Mouse (Mus musculus) midbrain, postnatal 0 days (tissue): Measurements from ENCODE around the gene Lmx1b. TPM values are rescaled to one million over a fixed set of nuclear protein-coding genes. Genes with fewer than 3 reads are reported as not detected.

Experiments used
- ATAC-seq: fragments of 200-750 bp; cut with Nextera tagmentation; 2 replicates; pipeline ENCODE4 v1.8.0; 2017; ENCODE audit warnings: moderate number of reproducible peaks, mild to moderate bottlenecking, moderate TSS enrichment, moderate library complexity; ENCODE audit not compliant: low FRiP score
- DNase-seq: peaks from one replicate; pipeline ENCODE4 v3.0.0-alpha.2; 2015; ENCODE audit warnings: low spot score
- H3K27ac ChIP-seq: fragments of 300-500 bp; sonication (generic); 2 replicates; pipeline ENCODE4 v1.5.1; 2014; ENCODE audit warnings: low read depth, mild to moderate bottlenecking, low read length, mixed read lengths
- H3K27me3 ChIP-seq: fragments of 300-500 bp; sonication (generic); 2 replicates; pipeline ENCODE4 v1.6.1; 2014; ENCODE audit warnings: low read length, control low read depth, mixed read lengths; ENCODE audit not compliant: insufficient read depth
- H3K36me3 ChIP-seq: fragments of 300-500 bp; sonication (generic); 2 replicates; pipeline ENCODE4 v1.6.1; 2014; ENCODE audit warnings: low read length, control low read depth, mixed read lengths; ENCODE audit not compliant: insufficient read depth
- H3K4me1 ChIP-seq: fragments of 300-500 bp; sonication (generic); 2 replicates; pipeline ENCODE4 v1.6.1; 2014; ENCODE audit warnings: mild to moderate bottlenecking, control low read depth, antibody characterized with exemption, low read length, mixed read lengths; ENCODE audit not compliant: insufficient read depth
- H3K4me2 ChIP-seq: fragments of 300-500 bp; sonication (generic); 2 replicates; pipeline ENCODE4 v1.6.1; 2014; ENCODE audit warnings: low read depth, mild to moderate bottlenecking, low read length, mixed read lengths; ENCODE audit not compliant: poor library complexity, severe bottlenecking
- H3K4me3 ChIP-seq: fragments of 300-500 bp; sonication (generic); 2 replicates; pipeline ENCODE4 v1.5.1; 2014; ENCODE audit warnings: low read depth, mild to moderate bottlenecking, low read length, moderate library complexity
- H3K9ac ChIP-seq: fragments of 300-500 bp; sonication (generic); replicated peaks from 2 replicates; pipeline ENCODE4 v1.6.1; 2014; ENCODE audit warnings: mild to moderate bottlenecking, low read length, moderate library complexity, mixed read lengths; ENCODE audit not compliant: poor library complexity, severe bottlenecking
- H3K9me3 ChIP-seq: fragments of 300-500 bp; sonication (generic); 2 replicates; pipeline ENCODE4 v1.6.1; 2016; ENCODE audit warnings: low read length, control low read depth
- CTCF ChIP-seq: IDR thresholded peaks from 2 replicates; pipeline ENCODE4 v1.5.1; 2016; ENCODE audit warnings: antibody characterized with exemption, mild to moderate bottlenecking
- WGBS: fragments of 180-500 bp; shearing (Covaris S2); extraction: QIAGEN DNeasy Blood & Tissue Kit; methylation state at CpG from one replicate; pipeline ENCODE4 v1.1.7; 2014; 5-methylcytosine and 5-hydroxymethylcytosine counted together
- polyA plus RNA-seq: library from polyadenylated mRNA; unstranded; fragments of >200 nt; fragmentation: Nextera tagmentation; extraction: Ambion mirVana; gene quantifications from 2 replicates; pipeline ENCODE4 v1.2.1, GENCODE M21; 2015
- total RNA-seq: library from RNA; depleted of rRNA; stranded (reverse); fragments of >200 nt; gene quantifications from 2 replicates; pipeline ENCODE4 v1.2.3, GENCODE M21; 2014

Gene Lmx1b
- total and polyA plus RNA-seq, 2 experiments from 2014 or later, result 0.83 to 8.4 TPM

DNA sequence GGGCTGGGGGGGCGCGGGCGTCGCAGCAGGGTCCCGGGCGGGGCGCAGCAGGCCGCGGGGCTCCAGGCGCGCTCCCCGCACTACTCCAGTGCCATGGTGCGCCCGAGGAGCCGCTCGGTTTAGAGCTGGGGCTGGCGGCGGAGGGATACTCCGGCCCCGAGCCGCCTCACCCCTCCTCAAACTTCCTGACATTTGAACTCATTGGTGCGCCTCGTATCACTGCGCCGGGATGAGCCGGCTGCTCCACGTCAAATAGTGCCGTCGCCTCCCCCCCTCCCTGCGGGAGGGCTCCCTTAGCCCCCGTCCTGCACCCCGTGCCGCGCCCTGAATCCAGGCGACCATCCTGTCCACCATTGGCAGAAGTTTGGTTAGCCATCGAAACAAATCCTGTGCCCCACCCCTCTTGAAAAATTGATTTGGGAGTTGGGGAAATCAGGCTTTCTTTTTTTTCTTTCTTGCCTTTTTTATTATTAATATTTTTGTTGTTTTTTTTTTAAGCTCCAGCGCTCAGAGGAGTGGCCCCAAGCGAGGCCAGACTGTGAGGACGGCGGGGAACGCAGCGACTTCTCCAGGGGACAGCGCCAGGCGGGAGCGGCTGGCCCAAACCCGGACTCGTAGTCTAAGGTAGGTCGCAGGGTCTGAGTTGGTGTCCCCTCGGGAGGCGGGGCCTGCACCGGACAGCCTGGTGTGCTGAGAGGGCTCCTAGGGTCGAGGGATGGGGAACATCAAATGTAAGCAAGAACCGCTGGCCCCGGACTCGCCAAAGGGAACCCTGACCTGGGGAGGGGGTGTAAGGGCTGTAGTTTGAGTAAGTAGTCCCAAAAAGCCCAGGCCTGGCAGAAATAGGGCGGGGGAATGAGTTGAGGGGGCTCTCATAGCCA, 907 bp upstream of the Lmx1b start:
- H3K27ac ChIP-seq, result no peak overlapping the region
- no peaks in the 10 kb centered on the region for H3K36me3 ChIP-seq
- ATAC-seq (no peak), DNase-seq (peak; percentile 51)
- no peak overlapping the region for H3K9ac ChIP-seq
- peak overlapping the region; percentile 40 for H3K4me2 ChIP-seq
- no peaks in the 10 kb centered on the region for H3K4me1 ChIP-seq
- no peak for TF ChIP-seq CTCF
- peak overlapping the region; percentile 26 for H3K4me3 ChIP-seq
- WGBS, result 1% methylated on average over 41 of the region's 56 CpGs
- H3K9me3 ChIP-seq, result no peaks in the 10 kb centered on the region
- peaks cover 74% of the 10 kb centered on the region for H3K27me3 ChIP-seq

DNA sequence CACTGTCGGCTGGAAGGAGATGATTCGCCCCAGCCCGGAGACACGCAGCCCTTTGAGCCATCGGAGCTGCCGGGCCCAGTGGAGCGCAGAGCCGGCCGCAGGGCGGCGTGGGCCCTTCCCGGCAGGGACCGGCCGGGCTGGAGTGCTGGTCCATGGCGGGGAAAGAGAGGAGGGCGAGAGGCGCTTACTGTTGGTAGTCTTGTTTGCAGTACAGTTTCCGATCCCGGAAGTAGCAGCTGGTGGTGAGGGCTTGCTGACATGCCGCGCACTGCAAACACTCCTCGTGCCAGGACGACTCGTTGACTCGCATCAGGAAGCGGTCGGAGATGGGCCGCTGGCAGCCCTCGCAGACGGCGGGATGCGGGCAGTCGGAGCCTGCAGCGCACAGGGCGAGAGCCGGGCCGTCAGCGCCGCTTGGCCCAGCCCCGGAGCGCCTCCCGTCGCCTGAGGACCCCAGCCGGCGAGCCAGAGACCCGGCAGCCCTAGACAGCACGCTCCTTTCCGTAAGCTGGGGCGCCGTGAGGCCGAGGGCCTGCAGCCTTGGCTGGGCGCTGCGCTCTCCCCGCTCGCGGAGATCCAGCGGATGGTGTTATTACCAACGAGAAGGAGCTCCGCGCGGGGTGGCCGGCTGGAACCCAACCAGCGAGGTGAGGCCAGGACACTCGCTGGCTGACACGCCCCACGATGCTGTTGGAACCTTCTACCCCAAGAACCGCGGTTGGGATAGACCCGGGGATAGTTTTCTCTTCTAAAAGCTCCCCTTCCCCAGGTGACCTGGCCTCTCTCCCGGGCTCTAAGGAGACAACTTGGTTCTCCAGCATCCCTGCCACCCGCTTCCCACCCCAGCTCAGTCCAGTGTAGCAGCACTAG, 775 bp downstream of the Lmx1b start:
- H3K9ac ChIP-seq, result no peak overlapping the region
- no peak overlapping the region for H3K27ac ChIP-seq
- H3K4me3 ChIP-seq, result peak overlapping the region; percentile 26
- no peaks in the 10 kb centered on the region for H3K4me1 ChIP-seq
- H3K27me3 ChIP-seq, result peaks cover 72% of the 10 kb centered on the region
- H3K9me3 ChIP-seq, result no peaks in the 10 kb centered on the region
- ATAC-seq, result no peak
- H3K4me2 ChIP-seq, result peak overlapping the region; percentile 26; the same call in 1 of the 2 replicates
- TF ChIP-seq CTCF, result no peak
- no peaks in the 10 kb centered on the region for H3K36me3 ChIP-seq
- DNase-seq, result no peak
- under 1% methylated on average over 70 of the region's 71 CpGs for WGBS

DNA sequence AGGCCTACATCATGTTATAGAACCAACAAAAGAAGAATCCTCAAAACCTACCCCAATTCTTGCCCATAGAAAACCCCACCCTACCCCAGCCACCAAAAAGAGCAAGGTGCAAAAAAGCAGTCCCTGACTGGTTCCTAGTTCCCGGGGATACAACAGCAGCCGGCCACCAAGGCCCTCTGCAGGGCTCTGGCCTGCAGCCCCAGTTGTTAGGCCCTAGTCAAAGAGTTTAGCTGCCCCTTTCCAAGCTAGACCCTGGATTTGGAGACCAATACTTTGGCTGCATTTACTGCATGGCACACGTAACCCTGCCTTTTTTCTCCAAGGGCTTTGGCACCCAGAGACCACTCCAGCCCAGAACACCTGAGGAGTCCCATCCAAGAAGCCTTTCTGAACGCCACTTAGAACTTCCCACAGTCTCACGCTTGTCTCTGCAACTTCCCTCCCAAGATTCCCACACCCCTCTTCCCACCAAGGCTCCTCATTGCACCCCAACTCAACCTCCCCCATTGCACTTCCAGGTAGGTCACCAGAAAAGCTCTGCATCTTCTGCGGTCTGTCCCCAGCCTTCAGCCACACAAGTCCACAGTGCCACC, 2.1 kb downstream of the Lmx1b start:
- Histone ChIP-seq H3K36me3 (no peaks in the 10 kb centered on the region), H3K9ac (no peak overlapping the region), H3K4me1 (no peaks in the 10 kb centered on the region), H3K9me3 (no peaks in the 10 kb centered on the region), H3K27me3 (peaks cover 74% of the 10 kb centered on the region), H3K4me3 (no peak overlapping the region), H3K4me2 (no peak overlapping the region), H3K27ac (no peak overlapping the region)
- no peak for ATAC-seq
- no peak for DNase-seq
- TF ChIP-seq CTCF, result no peak
- WGBS, result 32% methylated on average over 6 of the region's 6 CpGs

DNA sequence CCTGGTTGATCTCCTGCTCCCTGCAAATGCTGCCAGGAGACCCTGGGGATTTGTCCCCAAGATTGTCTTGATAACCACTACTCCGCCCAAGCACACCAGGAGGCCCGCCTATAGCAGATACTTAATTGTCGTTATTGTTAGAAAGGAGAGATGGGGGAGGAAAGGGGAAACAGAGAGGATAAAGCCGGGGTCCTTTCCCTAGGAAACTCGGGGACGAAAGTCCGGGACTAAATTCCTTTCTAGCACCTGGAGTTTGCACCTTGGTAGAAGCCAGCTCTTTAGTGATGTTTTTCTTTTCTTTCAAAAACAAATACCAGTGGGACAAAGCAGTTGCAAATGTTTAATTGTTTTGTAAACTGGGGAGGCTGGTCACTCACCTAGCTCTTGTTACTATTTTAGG, 3.0 kb downstream of the Lmx1b start:
- no peak overlapping the region for H3K9ac ChIP-seq

DNA sequence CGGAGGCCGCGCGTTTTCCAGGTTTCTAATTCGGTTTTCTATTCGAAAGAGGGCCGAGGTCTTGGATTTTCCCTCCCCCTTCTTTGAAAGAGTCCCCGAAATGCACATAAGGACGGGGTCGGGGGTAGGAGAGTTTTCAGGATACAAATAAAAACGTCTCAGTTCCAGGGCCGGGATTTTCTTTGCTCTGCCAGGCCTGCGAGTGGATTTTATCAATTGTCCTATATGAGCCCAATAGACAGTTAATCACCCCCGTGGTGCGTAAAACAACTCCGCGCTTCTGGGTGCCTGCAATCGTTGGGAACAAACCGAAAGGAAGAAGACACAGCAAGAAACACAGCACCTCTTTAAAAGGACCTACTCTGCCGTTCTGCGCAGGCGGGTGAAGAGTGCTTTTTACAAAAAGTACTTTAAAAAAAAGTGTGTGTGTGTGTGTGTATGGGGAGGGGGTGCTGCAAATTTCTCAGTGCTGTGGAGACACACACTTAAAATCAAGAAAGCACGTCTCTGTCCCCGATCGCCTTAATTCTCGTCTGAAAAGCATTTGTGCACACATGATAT, 3.6 kb downstream of the Lmx1b start:
- H3K27ac ChIP-seq, result no peak overlapping the region
- DNase-seq, result no peak
- H3K9ac ChIP-seq, result no peak overlapping the region
- no peak for TF ChIP-seq CTCF
- no peak overlapping the region for H3K4me3 ChIP-seq
- no peak for ATAC-seq
- H3K4me1 ChIP-seq, result no peaks in the 10 kb centered on the region
- no peaks in the 10 kb centered on the region for H3K36me3 ChIP-seq
- H3K4me2 ChIP-seq, result peak overlapping the region; percentile 12; the same call in 1 of the 2 replicates
- WGBS, result 2% methylated on average over 26 of the region's 26 CpGs
- H3K9me3 ChIP-seq, result no peaks in the 10 kb centered on the region
- H3K27me3 ChIP-seq, result peaks cover 79% of the 10 kb centered on the region

More for the DNA sequence above, 3.0 kb downstream of the Lmx1b start:
- TF ChIP-seq CTCF, result no peak
- DNase-seq, result no peak
- Histone ChIP-seq H3K27ac (no peak overlapping the region), H3K4me3 (no peak overlapping the region), H3K9me3 (no peaks in the 10 kb centered on the region), H3K27me3 (peaks cover 78% of the 10 kb centered on the region), H3K4me2 (no peak overlapping the region), H3K36me3 (no peaks in the 10 kb centered on the region), H3K4me1 (no peaks in the 10 kb centered on the region)
- WGBS, result 7% methylated on average over 7 of the region's 7 CpGs
- no peak for ATAC-seq
